Mouse (Mus musculus) fibroblast of lung, adult 2 months (primary cell): ENCODE measurements around the gene Afap1l2.

Source experiments
- DNase-seq: peaks from one replicate; pipeline ENCODE4 v3.0.0-alpha.2; 2011; ENCODE audit warnings: low read depth

The Afap1l2 gene

GRCm38 (mm10) chr19:56976515-56976914 is 31.5 kb downstream of the Afap1l2 start:
- DNase-seq, result no peak

GRCm38 (mm10) chr19:56975502-56975901 is 32.5 kb downstream of the Afap1l2 start:
- no peak for DNase-seq

GRCm38 (mm10) chr19:56974159-56974558 is 33.9 kb downstream of the Afap1l2 start:
- DNase-seq, result no peak

GRCm38 (mm10) chr19:56972768-56973167 is 35.3 kb downstream of the Afap1l2 start:
- no peak for DNase-seq

GRCm38 (mm10) chr19:56971347-56971746 is 36.7 kb downstream of the Afap1l2 start:
- DNase-seq, result no peak

GRCm38 (mm10) chr19:56963876-56964275 is 44.2 kb downstream of the Afap1l2 start:
- no peak for DNase-seq

- no peak for DNase-seq
Measured at GRCm38 (mm10) chr19:56959601-56960000, 48.4 kb downstream of the Afap1l2 start.

GRCm38 (mm10) chr19:56959057-56959456 is 49.0 kb downstream of the Afap1l2 start:
- DNase-seq, result no peak

GRCm38 (mm10) chr19:56958582-56959021 is 49.4 kb downstream of the Afap1l2 start:
- DNase-seq, result no peak

GRCm38 (mm10) chr19:56958011-56958410 is 50.0 kb downstream of the Afap1l2 start:
- DNase-seq, result no peak

GRCm38 (mm10) chr19:56955568-56956513 is 52.2 kb downstream of the Afap1l2 start:
- DNase-seq, result no peak

GRCm38 (mm10) chr19:56954857-56955256 is 53.2 kb downstream of the Afap1l2 start:
- no peak for DNase-seq

GRCm38 (mm10) chr19:56953856-56954255 is 54.2 kb downstream of the Afap1l2 start:
- DNase-seq, result no peak

GRCm38 (mm10) chr19:56950818-56951217 is 57.2 kb downstream of the Afap1l2 start:
- no peak for DNase-seq

GRCm38 (mm10) chr19:56949868-56950267 is 58.2 kb downstream of the Afap1l2 start:
- DNase-seq, result no peak

GRCm38 (mm10) chr19:56947971-56948610 is 59.9 kb downstream of the Afap1l2 start:
- DNase-seq, result no peak

GRCm38 (mm10) chr19:56946727-56947126 is 61.3 kb downstream of the Afap1l2 start:
- DNase-seq, result no peak

GRCm38 (mm10) chr19:56946277-56946676 is 61.8 kb downstream of the Afap1l2 start:
- no peak for DNase-seq

GRCm38 (mm10) chr19:56945621-56946020 is 62.4 kb downstream of the Afap1l2 start:
- DNase-seq, result no peak

- no peak for DNase-seq
Measured at GRCm38 (mm10) chr19:56944826-56945225, 63.2 kb downstream of the Afap1l2 start.

- DNase-seq, result no peak
Measured at GRCm38 (mm10) chr19:56944211-56944610, 63.8 kb downstream of the Afap1l2 start.

- no peak for DNase-seq
Measured at GRCm38 (mm10) chr19:56942216-56942615, 65.8 kb downstream of the Afap1l2 start.

- no peak for DNase-seq
Measured at GRCm38 (mm10) chr19:56940507-56940906, 67.5 kb downstream of the Afap1l2 start.
